Mouse (Mus musculus): ENCODE results near the gene Klc2.

Gene Klc2

DNA sequence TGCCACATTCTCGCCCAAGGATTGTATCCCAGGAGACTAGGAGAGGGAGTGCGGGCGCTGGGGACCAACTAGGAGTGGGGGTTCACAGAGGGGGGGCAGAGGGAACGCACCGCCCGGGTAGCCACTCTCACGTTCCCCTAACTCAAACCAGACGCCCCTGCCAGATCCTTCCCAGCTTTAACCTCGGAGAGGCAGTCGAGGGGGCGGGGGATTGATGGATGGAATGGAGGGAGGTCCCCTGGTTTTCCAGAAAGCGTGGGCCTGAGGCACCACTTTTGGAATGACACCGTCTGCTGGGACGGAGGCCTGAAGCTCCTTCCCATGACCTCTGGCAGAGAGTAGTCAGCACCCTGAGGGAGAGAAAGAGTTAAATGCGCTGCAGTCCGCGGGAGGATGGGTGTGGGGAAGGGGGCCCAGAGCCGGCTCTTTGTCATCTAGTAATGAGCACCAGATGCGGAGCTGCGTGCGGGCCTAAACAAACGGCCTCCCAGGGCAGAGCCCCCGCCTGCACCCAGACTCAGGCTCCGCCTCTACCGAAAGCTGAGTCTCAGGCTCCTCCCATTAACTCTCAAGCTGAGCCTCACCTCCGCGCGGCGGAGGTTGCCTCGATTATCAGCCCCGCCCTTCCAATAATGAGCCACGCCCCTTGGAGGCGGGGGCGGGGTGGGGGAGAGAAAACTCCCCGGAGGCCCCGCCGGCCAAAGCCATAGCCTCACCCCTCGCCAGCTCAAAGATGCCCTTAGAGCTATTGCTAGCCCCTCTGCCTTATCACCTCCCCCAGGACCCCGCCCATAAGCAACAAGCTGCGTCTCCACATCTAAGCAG lies 46.6 kb downstream of the Klc2 start:
- DNase-seq: peak in 1 of 2 experiments; percentile 60

DNA sequence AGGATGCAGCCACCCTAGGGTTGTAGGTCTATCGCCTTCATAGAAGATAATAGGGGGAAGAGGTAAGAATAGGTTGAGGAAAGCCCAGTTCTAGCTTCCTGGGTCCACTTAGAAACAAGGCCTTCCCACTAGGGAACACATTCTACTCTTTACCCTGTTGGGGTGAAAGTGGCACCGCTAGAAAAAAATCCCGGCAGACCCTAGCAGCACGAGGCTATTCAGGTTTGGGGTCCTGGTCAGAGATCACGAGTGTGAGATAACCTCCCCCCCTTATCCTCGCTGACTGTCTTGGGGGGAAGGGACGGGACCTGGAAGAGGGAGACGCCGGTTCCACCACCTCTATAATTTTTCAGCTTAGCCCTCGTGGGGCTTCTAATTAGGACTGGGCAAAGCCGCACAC lies 47.3 kb downstream of the Klc2 start:
- no peak for DNase-seq

DNA sequence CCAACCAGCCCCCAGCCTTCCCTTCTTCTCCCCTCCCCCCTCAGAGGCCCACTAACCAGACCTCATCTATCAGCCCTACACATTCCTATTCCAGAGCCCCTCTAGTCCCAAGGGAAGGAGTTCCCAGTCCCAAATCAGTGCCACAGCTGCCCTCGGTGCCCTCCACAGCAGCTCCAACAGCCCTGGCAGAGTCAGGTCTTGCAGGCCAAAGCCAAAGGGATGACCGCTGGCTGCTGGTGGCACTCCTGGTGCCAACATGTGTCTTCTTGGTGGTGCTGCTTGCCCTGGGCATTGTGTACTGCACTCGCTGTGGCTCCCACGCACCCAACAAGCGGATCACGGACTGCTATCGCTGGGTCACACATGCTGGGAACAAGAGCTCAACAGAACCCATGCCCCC lies 48.4 kb downstream of the Klc2 start:
- no peak for DNase-seq

DNA sequence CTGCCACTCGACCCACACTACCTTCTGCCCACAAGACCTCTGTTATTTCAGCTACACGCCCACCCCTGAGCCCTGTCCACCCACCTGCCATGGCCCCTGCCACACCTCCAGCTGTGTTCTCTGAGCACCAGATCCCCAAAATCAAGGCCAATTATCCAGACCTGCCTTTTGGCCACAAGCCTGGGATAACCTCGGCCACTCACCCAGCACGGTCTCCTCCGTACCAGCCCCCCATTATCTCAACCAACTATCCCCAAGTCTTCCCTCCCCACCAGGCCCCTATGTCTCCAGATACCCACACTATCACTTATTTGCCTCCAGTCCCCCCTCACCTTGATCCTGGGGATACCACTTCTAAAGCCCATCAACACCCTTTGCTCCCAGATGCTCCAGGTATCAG lies 48.9 kb downstream of the Klc2 start:
- DNase-seq: no peak

DNA sequence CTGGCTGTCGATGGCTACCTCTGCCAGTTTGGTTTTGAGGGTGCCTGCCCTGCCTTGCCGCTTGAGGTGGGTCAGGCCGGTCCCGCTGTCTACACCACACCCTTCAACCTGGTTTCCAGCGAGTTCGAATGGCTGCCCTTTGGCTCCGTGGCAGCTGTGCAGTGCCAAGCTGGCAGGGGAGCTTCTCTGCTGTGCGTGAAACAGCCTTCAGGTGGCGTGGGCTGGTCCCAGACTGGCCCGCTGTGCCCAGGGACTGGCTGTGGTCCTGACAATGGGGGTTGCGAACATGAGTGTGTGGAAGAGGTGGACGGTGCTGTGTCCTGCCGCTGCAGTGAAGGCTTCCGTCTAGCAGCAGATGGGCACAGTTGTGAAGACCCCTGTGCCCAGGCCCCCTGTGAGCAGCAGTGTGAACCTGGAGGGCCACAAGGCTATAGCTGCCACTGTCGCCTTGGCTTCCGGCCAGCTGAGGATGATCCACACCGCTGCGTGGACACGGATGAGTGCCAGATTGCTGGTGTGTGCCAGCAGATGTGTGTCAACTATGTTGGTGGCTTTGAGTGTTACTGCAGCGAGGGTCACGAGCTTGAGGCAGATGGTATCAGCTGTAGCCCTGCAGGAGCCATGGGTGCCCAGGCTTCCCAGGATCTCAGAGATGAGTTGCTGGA lies 49.7 kb downstream of the Klc2 start:
- DNase-seq: peak in 1 of 2 experiments; percentile 45

DNA sequence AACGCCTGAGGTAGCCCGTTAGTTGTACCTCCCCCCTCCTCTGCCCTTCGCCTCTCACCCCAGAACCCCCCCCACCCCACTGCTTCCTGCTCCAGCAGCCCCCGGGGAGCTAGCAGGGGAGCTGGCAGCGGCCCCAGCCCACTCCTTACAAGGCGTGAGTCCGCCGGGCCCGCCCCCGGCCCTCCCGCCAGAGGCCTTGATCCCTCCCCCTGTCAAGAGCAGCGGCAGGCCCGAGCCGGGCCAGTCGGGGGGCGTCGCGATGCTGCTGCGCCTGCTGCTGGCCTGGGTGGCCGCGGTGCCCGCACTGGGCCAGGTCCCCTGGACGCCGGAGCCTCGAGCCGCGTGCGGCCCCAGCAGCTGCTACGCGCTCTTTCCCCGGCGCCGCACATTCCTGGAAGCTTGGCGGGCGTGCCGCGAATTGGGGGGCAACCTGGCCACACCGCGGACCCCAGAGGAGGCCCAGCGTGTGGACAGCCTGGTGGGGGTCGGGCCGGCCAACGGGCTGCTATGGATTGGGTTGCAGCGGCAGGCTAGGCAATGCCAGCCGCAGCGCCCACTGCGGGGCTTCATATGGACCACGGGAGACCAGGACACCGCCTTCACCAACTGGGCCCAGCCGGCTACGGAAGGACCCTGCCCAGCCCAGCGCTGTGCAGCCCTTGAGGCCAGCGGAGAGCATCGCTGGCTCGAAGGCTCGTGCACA lies 50.3 kb downstream of the Klc2 start, which contains the start of gene Cd248:
Gene Cd248, plus strand, starts transcription at position 212 of the 703 bp plus-strand sequence.
- DNase-seq: peak in 1 of 2 experiments; percentile 62

DNA sequence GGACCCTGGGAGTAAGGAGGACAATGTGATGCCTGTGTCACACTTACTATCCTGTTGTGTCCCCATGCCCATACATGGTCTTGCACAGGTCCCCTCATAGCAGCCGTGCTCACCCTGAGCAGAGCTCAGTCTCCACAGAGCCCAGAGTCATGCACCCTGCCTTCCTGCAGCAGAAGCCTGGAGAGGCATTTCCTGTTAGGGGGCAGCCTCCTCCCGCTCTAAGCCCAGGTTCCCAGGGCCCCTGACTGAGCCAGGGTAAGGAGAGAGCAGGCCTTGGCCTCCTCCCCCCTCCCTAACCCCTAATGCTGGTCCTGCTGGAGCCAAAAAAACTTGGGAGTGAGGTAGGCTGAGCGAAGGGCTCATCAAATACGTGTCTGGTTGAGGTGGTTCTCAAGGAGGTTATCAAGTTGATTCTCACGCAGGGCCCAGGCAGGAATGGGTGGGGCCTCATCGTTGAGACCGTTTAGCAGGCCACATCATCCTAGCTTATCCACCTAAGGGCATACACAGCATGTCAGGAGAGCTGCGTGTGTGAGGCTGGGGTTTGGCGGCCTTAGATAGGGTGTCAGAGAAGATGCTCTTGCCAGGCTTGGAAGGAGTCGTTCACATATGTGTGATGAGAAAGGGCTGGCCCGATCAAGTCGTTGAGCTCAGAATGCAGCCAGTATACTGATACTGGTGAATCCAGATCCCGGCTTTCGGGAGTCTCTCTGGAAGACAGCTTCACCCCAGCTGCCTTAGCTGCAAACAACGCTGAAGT lies 51.1 kb downstream of the Klc2 start:
- DNase-seq: no peak

DNA sequence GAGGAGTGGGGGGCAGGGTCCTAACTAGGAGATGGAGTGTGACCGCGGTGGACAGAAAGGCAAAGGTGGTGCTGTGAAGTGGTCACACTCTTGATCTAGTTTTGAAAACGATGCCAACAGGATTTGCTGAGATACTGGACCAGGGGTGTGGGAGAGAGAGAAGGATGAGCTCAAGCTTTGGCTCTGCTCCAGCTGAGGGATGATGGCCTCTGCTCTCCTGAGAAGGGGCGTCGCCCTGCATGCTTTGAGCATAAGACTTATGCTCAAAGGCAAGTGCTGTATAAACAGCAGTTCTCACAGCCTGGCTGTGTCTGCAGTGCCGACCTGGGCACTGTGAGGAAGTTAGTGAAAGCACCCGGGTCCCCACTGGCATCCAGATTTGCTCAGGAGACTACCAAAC lies 53.3 kb downstream of the Klc2 start:
- no peak for DNase-seq

DNA sequence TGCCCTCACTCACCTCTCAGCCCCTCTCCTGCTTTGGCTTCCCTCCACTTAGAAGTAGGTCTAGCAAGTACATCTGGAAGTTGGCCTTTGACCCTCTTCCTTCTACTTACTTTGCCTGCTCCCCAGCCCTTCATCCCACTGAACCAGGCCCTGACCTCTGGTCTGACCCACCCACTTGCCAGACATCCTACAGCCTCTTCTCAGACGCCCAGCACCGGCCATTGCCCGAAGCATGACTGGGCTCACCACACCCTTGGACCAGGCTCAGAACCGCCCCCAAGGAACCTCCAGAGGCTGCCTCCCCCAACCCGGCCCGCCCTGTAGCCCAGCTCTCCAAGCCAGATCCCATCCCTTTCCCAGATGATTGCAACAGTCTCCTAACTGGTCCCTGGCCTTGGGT lies 55.9 kb downstream of the Klc2 start:
- DNase-seq: no peak

DNA sequence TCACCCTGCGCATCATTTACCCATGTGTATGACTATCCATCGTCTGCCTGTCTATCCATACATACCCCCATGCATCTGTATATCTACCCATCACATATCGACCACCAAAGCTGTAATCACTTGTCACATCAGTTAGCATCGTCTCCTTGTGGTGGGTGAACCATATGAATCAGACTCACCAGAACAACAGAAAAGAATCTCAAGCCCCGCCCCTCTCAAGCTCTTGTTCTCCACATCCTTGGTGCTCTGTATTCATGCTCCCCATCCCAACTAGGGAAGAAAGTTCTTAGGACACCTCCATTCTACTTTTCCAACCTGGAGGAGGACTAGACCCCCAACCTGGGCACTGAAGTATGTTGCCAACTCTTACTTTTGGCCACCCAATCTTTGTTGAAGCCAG lies 56.3 kb downstream of the Klc2 start:
- no peak for DNase-seq

DNA sequence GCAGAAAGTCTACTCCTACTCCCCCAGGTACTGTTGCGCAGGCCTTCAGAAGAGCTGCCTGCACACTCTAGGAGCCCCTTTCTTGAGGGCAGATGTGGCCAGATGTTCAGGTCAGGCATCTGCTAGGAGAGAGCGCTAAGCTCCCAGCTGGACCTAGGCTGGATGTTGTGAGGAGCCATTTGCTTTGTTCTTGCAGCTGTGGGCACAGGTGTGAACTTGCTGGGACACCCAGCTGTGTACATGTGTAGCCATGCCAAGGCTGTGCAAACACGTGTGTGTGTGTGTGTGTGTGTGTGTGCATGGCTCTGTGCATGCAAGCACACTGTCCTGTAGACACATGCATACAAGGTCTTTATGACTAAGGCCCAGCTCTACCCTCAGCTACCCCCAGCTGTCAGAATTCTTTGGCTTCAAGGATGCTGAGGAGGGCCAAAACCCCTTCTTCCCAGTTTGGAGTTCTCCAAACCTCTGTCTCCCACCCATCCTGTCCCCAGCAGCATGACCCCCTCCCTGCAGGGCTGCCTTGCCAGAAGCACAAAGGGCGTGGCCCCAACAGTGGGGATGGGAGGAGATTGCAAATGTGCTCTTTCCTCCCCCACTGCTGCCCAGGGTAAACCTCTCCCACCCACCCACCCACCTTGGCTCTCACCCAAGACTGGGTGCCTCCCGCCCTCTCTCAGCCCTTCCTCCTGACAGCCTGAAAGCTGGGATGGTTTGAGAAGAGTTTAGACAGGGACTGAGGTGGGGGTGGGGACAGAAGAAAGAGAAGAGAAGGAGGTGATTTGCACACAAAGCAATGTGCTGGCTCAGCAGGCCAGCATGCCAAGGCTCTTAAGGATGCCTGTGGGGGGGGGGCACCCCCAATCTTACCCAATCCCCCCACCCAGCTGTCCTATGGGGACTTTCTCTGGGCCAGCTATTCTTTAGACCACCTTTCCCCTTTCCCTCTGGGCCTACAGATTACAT lies 57.7 kb downstream of the Klc2 start:
- no peak for DNase-seq

DNA sequence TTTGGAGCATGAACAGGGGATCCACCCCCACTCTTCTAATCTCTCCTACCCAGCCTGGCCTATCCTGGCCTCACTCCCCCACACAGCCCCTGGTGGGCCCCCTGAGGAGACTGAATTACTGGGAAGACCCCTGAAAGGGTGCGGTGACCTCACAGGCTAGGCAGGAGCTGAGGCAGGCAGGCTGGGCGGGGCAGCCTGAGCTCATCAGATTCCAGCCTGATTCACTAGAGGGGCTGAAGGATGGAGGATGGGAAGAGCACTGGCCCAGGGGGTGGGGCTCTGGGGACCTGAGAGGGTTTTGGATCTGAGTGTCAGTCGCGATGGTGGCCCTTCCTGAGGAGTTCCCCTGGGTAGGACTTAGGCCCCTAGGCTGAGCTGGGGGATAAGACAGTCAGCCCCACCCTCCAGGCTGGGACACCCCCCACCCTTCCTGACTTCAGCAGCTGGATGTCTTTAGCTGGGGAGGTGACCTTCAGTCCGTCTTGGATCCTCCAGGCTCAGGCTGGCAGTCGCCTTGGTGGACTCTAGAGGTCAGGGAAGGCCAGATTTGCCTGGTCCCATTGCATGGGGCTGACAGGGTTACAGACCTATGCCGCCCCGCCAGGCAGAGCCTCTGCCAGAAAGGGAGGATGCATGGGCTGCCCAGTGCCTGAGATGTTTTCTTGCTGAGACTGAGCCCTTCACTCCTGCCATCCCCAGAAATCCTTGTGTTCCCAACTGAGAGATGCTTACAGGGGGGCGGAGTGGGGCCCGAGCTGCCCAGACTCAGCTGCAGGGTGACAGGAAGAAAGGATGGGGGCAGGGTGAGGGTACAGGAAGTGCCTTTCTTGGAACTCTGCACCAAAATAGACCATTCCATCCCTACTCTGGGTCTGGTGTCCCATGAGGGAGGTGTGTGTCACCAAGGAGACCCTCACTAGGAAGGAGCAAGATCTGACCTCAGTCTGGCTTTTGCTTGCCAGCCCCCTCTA lies 59.3 kb downstream of the Klc2 start:
- no peak for DNase-seq

DNA sequence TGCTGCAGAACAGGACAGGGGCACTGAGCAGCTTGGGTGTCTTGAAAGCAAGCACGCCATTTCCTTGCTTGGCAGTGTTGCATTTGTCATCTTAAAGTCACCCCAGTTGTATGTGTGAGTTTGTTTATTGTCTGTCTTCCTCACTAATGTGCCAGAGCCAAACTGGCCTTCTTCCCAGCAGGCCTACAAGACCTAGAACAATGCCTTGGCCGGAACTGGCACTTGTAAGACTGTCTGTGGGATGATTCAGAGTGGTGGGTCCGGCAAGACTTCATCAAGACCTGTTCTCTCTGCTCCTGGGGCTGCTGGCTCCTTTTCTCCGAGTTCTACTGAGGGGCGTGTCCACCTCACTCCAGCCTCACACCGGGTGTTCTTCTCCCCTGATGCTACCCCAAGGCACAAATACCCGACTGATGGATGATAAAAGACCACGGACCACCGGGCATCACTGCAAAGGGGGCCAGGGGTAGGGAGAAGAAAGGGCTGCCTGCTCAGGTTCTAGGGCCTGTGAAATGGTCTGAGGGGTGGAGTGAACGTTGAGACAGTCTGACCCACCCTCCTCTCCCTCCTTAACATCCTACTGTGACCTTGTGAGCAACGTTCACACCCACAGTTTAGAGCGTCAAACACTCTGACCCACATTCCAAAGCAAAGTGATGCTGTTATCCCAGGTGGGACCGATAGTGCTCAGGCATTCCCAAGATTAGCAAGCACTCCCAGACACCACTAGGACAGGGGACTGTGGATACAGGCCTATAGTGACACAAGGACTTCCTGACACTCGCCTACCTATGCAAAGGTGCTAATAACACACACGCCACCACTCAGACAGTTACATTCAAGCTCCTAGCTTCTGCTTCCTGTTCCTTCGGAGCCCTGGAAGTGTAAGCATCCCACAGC lies 60.2 kb downstream of the Klc2 start:
- no peak for DNase-seq

Measured in cerebellum, postnatal 25 days (tissue).